Mouse (Mus musculus) kidney, postnatal 10 days (tissue): Measurements from ENCODE around the gene Mag.
A peak's percentile ranks its signal among the peaks of the same experiment; 100 is the strongest.
"Not testable (repeated sequence)": the region's sequence is repeated elsewhere in the genome, so short reads cannot be mapped to it uniquely, and the experiment has no call there.

ENCODE experiments used
- DNase-seq: peaks from one replicate; pipeline ENCODE4 v3.0.0; 2021; ENCODE audit warnings: mixed read lengths

The Mag gene

DNA sequence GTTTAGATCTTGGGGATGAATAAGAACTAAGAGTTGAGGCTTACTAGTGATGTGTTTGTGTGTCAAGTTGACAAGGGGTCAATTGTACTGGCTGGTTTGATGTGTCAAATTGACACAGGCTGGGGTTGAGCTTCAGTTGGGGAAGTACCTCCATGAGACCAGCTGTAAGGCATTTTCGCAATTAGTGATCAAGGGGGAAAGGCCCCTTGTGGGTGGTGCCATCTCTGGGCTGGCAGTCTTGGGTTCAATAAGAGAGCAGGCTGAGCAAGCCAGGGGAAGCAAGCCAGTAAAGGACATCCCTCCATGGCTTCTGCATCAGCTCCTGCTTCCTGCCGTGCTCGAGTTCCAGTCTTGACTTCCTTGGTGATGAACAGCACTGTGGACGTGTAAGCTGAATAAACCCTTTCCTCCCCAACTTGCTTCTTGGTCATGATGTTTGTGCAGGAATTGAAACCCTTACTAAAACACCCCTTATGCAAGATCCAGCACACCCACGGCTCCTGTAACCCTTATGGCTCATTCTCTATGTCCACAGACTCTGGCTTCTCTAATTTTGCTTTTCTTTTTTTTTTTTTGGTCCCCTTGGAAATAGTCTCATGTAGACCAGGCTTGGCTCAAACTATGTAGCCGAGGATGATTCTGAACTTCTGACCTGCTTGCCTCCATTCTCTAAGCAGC is 20.9 kb upstream of the Mag start:
- not testable (repeated sequence) for DNase-seq

GRCm38 (mm10) chr7:30924581-30924980 is 9.9 kb upstream of the Mag start, which contains the start of gene Hamp2:
Gene Hamp2 (minus strand): TSS chr7:30924681.
- not testable (repeated sequence) for DNase-seq

- DNase-seq: no peak
Observed at GRCm38 (mm10) chr7:30924071-30924470, 9.4 kb upstream of the Mag start.

DNA sequence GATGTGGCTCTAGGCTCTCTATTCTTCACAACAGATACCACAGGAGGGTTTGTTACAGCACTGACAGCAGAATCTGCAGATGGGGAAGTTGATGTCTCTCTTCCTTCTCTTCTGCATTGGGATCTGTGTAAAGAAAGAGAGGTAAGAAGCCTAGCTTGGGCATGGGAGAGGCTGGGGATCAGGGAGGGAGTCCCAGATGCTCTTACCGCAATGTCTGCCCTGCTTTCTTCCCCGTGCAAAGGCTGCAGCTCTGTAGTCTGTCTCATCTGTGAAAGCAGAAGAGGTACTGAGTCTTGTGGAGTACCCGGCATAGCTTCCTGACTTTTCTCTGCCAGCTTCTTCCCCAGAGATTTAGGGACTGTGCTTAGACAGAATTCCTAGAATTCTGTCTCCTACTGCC is 7.8 kb upstream of the Mag start:
- DNase-seq: not testable (repeated sequence)

- DNase-seq: no peak
Observed at GRCm38 (mm10) chr7:30920217-30920616, 5.5 kb upstream of the Mag start.

DNA sequence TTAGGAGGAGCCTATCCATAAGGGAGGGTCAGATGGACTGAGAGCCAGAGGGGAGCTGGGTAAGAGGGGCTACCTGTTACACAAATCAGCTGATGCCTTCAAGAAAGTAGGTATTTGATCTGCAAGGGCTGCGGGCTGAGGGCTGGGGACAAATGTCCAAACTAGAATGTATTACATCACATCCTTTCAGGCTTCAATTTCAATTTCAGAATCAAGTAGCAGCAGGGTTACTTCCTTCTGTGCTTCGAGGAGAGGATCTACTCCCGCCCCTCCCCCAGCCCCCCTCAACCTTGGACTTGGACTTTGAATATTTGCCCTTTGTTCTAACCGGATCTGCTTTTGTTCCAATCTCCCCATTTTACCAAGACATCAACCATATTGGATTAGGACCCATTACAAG is 2.5 kb upstream of the Mag start:
- no peak for DNase-seq

- DNase-seq: no peak
Observed at GRCm38 (mm10) chr7:30916713-30917112, 2.0 kb upstream of the Mag start.

DNA sequence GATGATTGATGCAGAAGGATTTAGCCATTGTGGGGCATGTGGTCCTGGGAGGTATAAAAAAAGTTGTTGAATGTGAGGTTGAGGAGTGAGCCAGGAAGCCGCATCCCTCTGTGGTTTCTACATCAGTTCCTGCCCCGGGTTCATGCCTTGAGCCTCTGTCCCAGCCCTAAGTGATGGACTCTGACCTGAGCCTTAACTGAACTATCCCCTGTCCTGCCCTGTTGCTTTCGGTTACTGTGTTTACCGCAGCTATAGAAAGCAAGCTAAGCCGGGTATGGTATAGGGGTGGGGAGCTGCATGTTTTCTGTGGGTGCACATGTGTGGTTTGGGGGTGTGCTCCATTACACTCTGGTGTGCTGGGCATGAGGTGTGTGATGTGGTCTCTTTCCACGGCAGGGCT is 4.9 kb downstream of the Mag start:
- DNase-seq: no peak

GRCm38 (mm10) chr7:30908992-30909431 is 5.7 kb downstream of the Mag start:
- DNase-seq: no peak

GRCm38 (mm10) chr7:30908277-30908991 is 6.2 kb downstream of the Mag start:
- DNase-seq: peak; percentile 62

GRCm38 (mm10) chr7:30904042-30904441 is 10.6 kb downstream of the Mag start:
- DNase-seq: no peak

- DNase-seq: no peak
Observed at GRCm38 (mm10) chr7:30895217-30895616, 19.5 kb downstream of the Mag start.

DNA sequence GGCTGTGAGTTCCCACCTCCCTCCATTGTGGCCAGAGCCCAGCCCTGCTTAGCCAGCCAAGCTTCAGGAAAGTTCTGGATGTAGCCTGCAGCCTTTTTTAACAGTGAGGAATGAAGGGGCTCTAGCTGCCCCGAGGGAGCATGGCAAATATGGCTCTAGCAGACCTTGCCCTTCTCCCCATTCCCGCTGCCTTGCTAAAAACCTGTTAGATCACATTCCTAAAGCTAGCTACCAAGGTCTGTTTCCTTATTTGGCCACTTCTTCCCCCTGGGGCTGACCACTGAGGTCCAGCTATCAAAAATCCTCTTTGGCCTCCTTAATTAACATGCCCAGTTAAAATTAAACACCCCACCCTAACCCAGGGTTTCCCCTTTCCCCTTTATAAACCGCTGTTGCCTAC is 22.2 kb downstream of the Mag start:
- peak; percentile 23 for DNase-seq

DNA sequence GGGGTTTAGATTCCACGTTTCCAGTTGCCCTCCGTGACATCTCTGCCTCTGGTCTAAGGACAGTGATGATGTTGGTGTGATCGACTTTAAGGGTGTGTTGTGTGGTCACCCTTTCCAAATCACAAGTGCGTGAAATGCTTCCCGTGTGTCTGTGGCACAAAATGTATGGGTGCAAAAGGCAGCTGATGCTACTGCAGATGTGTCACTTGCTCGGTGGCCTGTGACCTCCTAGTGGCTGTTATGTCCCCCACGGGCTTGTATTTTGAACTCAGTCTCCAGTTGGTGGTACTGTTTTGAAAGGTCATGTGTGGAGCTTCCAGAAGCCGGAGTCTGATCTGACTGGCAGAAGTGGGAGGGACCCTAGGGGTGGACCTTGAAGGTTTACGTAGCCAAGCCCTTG is 22.9 kb downstream of the Mag start:
- no peak for DNase-seq

GRCm38 (mm10) chr7:30890681-30891080 is 24.0 kb downstream of the Mag start:
- DNase-seq: no peak

GRCm38 (mm10) chr7:30888786-30889185 is 25.9 kb downstream of the Mag start:
- DNase-seq: no peak

GRCm38 (mm10) chr7:30887568-30888188 is 27.0 kb downstream of the Mag start:
- DNase-seq: no peak

DNA sequence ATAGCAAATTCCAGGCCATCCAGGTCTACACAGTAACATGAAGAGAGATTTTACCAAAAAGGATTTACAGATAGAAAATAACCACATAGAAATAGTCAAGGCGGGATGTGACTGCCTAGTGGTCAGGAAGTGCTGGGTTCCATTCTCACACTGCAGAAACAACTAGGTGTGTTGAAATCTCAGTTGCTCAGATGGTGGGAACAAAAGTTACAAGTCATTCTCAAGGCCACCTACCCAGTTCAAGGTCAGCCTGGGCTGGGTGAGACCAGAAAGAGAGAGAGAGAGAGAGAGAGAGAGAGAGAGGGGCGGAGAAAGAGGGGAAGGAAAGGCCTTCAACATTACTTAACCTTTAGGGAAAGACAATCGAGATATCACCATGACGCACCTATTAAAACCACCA is 27.8 kb downstream of the Mag start:
- no peak for DNase-seq

DNA sequence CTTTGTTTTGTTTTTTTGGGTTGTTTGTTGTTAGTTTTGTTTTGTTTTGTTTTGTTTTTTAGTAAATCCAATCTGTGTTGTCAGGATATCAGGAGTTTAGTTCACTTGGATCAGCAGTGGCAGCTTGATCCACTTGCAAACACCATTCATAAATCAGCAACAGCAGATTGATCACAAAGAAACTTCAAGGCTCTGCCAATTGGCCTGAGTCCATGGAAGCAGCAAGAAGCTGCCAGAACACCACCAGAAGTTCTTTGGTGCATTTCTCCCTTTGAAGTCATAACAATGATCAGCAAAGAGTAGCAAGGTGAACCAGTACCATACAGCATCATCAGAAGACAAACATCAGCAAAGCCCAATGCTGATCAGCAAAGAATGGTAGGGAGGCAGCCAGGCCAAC is 30.6 kb downstream of the Mag start:
- DNase-seq: no peak

DNA sequence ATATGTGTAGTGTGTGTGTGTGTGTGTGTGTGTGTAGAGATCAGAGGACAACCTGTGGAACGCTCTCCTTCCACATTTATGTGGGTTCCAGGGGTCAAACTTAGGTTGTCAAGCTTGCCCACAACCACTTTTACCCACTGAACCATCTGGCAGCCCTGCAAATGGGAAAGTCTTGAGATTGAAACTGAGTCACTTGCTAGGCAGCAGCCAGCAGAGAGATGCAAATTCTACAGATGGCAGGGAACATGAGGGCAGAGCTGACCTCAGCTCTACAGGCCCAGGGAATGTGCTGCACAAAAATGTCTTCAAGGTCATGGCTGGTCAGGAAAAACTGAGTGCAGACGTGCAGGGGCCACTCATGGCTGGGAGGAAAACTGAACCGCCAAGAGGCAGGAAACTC is 33.3 kb downstream of the Mag start:
- DNase-seq: no peak

GRCm38 (mm10) chr7:30880176-30880575 is 34.5 kb downstream of the Mag start, which contains the start of gene Cd22:
Gene Cd22 (minus strand): TSS chr7:30880342.
- no peak for DNase-seq

DNA sequence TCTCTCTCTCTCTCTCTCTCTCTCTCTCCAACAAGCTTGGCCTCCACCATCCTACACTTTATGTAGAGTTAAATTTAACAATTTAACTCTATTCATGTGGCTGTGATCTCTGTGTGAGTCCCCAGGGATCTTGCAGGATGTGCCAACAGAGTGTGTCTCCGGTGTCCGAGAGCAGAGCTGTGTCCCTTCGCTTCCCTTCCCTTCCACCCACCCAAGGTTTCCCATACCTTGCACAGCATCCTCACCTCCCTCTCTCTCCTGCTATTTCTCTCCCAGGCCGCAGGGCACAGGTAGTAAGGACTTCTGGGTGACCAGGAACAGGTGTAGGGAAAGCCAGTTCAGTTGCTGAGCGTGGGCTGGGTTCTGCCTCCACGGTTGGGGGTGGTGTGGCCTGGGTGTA is 35.7 kb downstream of the Mag start:
- DNase-seq: no peak

DNA sequence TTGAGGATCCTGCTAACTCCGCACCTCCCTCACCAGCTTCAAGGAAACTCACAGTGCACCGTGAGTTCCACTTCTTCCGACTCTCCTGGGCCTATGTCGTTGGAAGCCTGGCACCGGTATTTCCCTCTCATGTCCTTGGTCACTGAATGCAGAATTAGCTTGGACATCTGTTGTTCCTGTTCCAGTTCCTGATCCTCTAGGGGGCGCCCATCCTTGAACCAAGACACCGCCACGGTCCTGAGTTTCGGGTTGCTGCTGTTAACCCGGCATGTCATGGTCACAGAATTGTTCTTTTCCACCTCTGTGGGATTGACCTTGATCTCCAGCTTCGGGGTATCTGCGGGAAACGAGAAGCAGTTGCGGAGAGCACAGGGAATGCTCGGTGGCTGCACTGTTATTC is 41.6 kb downstream of the Mag start:
- peak; percentile 90 for DNase-seq

- DNase-seq: no peak
Observed at GRCm38 (mm10) chr7:30863386-30863785, 51.3 kb downstream of the Mag start.
